Mouse (Mus musculus) gastrocnemius, adult 8-10 months (tissue): ENCODE data around the gene Daam1. TPM values are rescaled to one million over a fixed set of nuclear protein-coding genes. Genes with fewer than 3 reads are reported as not detected.

Source experiments
- DNase-seq, 2 experiments: peaks; one replicate each; pipeline ENCODE4 v3.0.0; 2022; ENCODE audit warnings: low spot score in 2 of 2
- total RNA-seq, 4 experiments: library from RNA; stranded (reverse); gene quantifications; 2 replicates each; pipeline ENCODE4 v1.2.4; 2022

The Daam1 gene
- total RNA-seq, 4 experiments from 2014 or later: 7.7 to 10.4 (median 8.8) TPM

DNA sequence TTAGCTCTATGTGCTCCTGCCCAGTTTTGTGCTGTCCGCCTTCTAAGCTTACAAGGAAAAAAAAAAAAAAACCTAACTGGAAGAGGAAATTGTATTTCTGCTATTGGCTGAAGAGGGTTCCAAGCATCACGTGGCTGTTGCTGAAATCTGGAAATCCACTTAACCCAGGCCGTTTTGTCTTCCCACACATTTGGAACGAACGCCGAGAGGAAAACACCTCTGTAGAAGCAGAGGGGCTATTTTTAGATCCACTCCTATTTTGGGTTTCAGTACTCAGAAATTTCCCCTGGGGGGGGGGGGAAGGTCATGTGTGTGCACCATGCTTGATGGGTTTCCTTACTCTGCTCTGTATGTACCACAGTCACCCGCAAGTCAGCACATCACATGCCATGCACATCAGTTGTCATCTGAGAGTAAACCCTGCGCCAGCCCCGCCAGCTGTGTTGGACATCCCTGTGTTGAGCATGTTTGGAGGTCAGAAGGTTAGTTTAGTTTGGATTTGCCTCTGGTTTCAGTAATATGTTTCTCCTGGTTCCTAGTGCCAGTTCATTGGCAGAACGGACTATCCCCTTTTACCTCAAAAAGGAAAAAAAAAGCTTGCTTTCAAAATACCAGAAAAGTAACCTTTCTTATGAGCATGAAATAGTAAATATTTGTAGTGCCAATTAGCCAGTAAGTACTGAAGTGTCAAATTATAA, 33.1 kb downstream of the Daam1 start:
- DNase-seq: peak; percentile 46 to 57

DNA sequence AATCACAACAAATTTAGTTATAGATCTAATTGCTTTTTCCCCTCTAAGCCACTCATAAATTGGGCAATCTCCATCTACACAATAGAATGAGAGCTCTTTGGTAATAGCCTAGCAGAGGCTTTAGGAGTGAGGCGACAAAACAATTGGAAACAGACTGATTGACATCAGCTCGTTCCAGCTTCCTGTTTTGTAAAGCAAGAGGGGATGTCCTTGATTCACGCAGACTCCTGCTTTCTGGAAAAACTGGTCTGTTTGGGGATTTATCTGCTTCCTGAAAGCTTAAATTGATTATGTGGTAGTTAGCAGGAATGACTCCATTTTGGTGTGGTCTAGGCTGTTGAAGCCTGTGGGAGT, 33.6 kb downstream of the Daam1 start:
- DNase-seq: no peak

DNA sequence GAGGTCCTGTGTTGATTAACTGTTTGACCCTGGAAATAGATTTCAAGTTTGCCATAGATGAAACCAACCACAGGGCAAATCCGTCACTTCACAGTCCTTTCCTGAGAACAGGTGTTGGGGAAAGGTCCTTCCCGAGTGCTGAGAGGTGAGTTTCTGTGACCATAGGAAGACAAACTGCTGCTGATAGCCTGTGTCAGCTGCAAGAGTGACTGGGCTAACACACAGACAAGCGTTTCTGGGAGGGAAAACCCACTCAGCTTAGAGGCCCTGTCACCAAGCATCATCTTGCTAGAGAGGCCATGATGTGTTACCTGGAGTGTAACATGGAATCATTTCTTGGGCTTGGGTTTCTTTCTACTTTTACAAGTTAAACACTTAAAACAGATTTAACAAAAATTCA, 35.1 kb downstream of the Daam1 start:
- DNase-seq: no peak

DNA sequence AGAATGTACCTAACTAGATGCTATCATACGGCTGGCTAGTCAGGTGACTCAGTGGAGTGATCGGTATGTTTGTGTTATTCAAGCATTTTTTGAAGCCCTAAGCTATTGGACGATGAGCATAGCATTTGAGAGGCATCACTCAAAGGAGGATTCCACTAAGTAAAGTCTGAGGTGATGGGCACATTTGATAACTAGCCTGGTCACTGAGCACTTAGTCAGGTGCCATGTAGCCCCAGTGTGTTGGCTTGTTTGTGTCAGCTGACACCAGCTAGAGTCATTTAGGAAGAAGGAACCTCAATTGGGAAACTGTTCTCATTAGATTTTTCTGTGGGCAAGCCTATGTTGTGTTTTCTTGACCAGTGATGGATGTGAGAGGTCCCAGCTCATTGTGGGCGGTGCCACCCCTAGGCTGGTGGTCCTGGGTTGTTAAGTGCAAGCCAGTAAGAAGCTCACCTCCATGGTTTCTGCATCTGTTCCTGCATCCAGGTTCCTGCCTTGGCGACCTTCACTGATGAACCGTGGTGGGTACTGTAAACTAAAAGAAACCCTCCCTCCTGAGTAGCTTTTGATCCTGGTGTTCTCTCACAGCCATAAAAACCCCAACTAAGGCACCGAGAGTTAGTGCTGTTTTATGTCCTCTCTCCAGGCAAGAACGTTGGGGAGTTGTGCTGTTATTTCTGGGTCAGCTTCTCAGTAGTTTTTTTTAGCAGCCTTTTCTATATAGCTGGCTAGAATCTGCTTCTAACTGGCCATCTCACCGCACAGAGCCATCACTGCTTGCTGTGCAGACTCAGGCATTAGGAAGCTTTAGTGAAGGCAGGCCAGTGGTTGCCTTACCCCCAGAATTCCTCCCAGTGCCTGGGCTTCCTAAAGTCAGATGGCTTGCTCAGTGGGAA, 36.7 kb downstream of the Daam1 start:
- no peak for DNase-seq

DNA sequence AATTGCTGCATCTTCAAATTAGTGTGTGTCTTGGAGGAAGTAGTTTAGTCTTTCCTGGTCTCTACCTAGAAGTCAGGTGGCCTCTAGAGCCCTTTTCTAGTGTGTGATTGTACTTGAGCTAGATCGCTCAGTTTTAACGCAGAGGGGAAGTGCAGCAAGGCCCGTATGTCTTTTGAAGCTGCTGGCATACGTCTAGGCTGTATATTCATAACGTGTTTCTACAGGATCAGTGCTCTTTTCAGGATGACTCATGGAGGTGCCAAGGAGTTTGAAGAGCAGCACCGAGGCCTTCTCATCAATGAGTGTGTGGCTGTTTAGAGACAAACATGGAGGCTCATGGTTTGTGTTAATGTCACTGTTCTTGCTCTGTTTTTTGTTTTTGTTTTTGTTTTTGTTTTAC, 39.8 kb downstream of the Daam1 start:
- DNase-seq: no peak

DNA sequence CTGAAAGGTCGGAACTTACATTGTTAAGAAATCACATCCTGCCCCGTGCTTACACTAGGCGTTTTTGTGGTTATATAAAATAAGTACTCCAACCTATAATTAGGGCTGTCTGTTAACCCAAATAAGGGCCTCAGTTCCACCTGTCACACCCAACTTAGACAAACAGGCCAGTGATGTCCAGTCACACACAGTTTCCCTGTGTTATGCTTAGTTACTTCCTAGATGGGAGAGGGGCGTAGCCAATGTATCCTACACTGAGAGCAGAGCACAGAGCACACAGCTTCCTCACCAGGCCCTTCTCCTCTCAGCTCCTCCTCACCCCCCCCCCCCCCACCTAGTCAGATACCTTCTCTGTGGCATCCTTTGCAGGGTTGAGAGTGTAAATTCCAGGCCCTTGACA, 41.5 kb downstream of the Daam1 start:
- DNase-seq: no peak

DNA sequence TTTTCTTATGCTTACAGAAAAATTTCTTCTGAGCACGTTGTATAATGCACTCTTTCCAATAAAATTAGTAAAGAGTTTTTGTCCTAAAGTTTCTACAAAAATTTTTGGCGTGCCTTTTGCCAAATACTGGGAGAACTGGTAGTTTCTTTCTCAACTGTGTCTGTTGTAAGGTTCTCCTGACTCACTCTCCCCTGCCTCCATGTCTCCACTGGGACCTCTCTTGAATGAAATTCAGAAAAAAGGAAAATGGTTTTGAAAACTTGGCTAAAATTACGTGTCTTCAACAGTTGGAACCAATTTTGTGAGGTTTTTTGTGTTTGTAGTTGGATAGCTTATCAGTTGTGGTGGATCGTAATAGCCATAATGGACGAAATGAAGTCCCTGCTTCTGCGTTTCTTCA, 43.7 kb downstream of the Daam1 start:
- no peak for DNase-seq

DNA sequence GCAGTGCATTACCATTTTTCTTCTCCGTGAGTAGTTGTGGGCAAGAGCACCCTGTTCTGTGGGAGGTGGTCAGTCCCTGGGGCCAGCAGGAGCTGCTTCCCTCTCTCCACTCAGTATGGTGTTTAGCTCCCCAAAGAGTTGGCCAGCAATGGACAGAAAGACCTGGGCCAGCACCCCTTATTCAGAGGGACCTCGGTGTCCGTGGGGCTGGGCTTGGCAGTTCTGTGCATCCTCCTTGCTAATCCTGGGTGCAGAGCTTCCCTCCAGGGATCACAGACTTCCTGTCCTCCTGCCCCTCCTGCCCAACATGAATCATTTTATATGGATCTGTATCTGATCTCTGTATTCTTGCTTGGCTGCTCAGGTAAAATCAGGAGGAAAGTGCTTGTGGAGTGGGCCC, 44.1 kb downstream of the Daam1 start:
- DNase-seq: no peak

DNA sequence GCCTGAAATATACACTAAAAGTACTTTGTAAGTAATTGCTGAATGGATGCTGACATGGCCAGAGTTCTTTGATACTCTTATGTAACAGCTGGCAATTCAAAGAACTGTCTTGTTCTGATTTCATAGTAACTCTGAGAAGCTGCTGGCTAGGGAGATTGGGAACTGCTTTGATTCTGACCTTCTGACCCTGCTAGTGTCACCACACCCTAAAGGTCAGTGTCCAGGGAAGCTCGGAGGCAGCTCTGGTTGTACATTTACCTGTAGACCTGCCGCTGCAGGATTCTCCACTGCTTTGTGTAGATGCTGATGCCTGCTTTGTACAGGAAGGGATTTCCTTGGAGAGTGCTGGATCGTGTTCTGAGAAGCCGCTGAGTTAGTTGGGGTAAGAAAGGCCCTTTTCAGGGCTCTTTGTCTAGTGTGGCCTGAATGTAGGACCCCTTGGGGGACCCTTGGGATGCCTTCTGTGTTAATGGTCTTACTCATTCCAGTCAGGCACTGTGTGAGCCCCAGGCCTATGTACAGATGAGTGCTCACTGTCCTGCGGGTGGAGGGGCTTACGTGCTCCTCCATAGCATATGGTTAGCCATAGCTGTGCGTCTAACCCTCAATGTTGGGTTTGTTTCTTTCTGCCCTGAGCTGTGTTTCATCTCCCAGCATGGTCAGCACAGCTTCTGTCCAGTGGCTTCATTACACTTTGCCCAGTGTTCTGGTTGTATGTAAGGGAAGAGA, 45.0 kb downstream of the Daam1 start:
- no peak for DNase-seq

DNA sequence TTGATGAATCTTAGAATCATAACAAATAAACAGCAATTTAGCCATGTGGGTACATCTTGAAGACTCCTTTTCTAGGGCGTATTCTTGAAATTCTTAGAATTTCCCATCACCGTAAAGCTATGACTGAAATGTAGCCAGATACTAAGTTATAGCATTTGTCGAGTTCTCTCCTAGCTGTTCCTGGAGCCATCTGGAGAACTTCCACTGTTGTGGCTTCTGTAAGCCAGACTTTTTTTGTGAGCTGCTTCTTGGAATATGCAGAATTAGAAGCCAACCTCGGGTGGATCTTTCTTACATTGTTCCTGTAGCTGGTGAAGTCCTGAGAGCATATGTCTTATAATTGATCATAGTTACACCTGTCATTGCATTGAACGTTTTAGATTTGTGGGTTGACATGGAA, 50.1 kb downstream of the Daam1 start:
- DNase-seq: no peak

DNA sequence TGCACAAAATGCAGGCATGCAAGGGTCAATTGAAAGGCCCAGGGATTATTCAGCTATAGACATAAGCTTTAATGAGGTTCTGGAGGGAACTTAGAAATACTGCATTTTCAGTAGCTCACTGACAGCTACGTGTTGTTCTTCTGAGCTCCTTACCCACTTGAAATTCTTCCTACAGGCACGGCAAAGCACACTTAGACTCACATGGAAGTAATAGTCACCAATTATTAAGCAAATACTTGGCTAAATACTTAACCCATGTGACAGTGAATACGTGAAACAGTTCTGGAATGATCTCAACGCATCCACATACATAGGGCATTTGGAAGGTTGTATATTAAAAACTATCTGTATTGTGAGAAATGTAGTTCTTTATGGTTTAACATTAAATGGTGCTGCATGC, 50.6 kb downstream of the Daam1 start:
- DNase-seq: no peak

DNA sequence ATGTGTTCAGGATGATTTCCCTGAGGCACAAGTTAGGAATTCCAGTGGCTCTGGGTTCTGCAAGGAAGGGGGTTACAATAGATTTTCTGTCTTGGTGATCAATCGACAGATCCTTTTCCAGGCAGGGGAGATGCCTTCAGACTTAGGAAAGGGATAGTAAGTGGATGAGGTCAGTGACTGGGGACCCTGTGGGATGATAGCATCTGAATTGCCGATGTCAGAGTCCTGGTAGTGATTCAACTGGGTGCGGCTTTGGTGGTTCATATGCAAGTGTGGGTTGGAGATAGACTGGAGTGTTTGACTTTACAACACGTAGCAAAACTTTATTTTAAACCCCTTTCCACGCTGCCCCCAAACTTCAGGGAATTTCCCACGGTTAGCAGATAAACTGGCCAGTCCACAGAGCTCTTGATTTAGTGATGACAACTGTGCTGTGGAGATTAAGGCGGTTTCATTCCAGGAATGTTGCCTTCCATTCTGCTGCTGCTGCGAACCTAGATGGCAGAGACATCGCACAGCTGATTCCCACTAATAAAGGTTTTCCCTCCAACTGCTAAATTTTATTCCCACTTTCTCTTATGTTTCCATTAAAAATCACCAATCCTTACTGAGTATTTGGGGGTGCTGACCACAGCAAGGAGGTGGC, 52.3 kb downstream of the Daam1 start:
- DNase-seq: no peak

DNA sequence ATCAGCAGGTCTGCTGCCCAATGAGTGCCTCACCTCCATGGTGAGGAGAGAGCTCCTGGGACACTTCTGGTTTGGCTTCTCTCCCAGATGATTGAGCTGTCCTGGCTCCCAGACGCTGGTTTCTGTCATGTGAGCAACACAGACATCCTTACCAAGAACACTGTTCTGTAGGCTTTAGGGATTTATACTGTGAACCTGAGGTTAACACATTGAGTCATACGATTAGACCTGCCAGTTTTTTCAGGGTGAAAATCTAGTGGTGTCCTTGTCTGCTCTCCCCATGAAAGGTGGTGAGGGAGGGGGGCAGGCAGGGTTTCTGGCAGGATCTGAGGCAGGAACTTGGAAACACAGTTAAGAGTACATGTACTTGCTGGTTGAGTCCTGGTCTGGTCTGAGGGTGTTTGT, 54.3 kb downstream of the Daam1 start:
- no peak for DNase-seq

DNA sequence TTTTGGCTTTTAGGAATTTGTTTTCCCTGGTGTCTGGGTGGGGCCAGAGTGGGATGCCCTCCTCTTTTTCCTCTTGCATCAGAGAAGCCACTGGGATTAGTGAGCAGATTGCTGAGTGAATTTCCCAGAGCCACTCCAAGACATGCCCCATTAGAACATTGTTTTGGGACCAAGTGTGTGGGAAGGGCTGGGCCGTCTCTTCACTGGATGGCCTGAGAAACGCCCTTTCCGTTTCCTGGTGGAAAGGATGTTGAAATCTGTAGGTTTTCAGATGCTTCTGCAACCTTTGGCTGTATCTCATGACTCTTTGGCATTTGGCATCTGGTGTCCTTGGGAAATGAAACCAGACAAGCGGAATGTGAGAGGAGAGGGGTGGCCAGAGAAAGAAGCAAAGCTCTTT, 54.8 kb downstream of the Daam1 start:
- DNase-seq: no peak

DNA sequence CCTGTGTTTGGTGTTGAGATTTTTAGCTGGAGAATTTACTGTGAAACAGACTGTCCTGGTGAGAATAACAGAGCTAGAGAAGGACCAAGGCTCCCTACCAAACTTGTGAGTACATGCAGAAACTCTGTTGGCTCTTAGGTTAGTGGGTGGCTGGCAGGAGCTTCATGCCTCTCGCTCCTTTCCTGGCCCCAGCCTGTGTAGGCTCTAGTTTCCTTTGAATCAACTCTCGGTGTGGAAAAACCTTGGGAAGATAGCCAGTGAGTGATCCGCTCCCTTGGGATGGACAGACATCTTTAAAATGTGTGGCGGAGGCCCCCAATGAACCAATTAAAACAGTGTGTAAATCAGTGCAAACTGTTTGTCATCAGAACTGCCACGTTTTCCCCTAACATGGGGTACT, 55.5 kb downstream of the Daam1 start:
- no peak for DNase-seq

DNA sequence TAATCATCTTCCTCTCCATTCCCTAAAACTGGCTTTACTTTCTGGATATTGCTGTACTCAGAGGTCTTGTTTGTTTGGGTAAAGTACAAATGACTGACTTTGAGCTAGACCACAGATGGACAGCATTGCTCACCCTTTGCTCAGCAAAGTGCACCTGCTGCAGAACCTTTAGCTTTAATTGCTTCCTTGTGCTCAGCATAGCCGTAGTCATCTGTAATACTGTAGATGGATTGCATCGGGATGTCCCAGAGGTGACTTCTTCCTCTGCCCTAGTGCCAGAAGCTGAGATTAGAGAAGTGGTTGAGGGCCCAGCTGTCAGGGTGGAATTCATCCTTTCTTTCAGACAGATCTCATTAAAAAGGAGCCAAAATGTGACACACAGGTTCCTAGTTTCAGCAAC, 56.1 kb downstream of the Daam1 start:
- no peak for DNase-seq

DNA sequence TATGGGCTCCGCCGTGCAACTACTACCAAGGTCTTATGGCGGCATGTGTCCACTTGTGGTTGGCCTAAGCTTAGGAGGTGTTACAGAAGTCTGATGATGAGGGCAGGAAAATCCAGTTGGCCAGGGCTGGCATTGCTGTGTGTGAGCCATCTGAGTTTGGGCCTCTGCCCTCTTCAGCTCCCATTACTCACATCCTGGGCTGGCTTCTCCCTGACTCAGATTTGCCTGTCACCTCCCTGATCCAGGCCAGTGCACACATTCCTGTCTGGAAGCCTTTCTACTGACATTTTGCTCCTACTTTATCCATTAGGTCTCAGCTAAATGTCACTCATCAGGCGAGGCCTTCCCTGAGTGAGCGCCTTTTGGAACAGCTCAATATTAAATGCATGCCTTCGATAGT, 57.5 kb downstream of the Daam1 start:
- DNase-seq: peak; percentile 47 to 64

DNA sequence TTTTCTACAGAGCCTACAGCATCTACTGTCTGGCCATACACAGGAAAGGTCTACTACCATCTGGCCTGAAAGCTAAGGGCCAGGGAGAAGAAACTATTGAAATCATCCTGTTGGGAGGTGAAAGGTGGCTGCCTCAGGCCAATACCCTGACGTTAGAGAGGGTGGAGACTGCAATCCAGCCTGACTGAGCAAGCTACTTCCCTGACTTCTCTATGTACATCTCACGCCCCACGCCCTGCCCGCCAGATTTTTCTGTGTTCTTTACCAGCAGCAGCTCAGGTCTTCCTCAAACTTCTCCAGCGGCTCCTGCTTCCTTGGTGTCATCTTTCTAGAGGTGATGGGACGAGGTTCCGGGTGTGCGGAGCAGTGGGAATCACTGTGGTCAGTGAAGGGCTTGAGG, 58.4 kb downstream of the Daam1 start:
- no peak for DNase-seq

DNA sequence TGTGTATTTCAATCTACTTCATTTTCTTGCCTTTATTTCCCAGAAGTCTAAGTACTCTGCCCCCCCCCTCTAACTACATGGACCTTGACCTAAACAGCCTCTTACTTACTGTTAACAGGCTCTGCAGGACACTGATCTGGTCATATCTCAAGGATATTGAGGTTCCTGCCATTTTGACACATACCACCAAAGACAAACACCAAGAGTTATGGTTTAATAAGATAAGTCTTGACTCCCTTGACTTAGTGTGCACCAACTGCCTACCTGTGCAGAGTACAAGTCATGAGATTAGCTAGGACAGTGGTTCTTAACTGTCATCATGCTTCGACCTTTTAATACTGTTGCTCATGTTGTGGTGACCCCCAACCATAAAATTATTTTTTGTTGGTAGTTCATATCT, 59.4 kb downstream of the Daam1 start:
- no peak for DNase-seq

DNA sequence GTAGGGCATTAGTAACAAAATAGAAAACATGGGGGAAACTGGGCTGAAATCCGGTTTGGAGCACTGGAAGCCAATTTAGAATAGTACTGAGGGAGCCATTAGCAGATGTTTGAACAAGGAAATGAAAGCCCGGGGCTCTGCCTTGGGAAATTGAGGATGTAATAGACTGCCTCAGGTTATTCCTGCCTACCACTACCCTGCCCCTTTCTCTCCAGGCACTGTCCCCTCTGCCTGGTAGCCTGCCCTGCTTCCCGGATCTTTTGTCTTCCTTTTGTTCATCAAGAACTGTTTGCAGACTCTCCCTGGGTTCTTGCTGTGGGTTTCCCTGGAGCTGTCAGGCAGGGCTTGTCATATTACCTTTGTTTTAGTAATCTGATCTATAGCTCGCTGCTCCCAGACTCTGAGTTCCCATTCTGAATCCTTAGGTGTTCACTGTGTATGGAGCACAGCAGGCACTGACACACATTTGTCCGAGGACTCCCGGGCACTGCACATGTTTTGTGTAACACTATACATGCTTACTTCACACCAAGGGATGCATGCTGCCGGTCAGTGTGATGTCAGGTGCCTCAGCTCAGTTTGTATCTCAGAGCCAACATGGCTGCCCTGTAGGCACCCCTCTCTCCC, 61.0 kb downstream of the Daam1 start:
- DNase-seq: no peak

DNA sequence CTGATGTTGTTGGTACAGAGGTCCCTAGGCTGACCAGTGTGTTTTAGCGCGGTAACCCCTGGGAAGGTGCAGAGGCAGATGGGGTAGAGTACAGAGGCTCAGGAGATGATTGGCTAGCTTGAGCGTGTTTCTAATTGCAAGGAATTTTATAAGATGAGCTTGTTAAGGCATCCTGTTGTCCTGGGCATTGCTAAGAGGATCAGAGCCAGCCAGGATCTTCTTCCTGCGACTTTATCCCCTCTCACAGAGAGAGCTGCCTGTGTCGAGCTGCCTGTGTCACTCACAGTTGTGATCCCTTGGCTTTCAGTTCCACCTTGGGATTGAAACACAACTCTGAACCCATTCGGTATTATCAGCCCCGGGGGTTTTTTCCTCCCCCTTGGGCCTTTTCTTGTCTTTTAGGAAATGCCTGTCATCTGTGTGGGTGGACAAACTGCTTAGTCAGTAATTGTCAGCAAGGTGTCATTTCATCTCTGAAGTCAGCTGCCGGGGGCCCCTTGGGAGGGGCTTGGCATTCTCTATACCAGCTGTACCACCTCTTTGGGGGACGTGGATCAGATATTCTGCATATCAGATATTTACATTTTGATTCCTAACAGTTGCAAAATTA, 62.2 kb downstream of the Daam1 start:
- no peak for DNase-seq
